ENCODE assay signal across 8 mouse cellular contexts in genomic region chr6:57581595-57581994, GRCm38 (mm10). TPM values are rescaled to one million over a fixed set of nuclear protein-coding genes. Genes with fewer than 3 reads are reported as not detected.
DNase-seq lines count a peak whose midpoint lies in the region; ATAC-seq and TF ChIP-seq lines count a peak whose summit lies in the region.

No protein-coding gene starts in this region.

- no peak for TF ChIP-seq CTCF in lung, adult 2 months (IDR thresholded peaks at IDR 0.05; ENCODE audit: insufficient read depth, low read length)

- peak overlapping the region; percentile 95 for H3K4me3 ChIP-seq in lung, adult 2 months (replicated peaks; ENCODE audit: extremely low read depth, low read depth, low read length)
- peak overlapping the region; percentile 56 for H3K4me3 ChIP-seq in embryonic facial prominence, embryonic 15.5 days (replicated peaks)
- peak overlapping the region; percentile 47 for H3K4me3 ChIP-seq in limb, embryonic 12.5 days (replicated peaks)
- peak overlapping the region; percentile 35 for H3K4me3 ChIP-seq in neural tube, embryonic 15.5 days (replicated peaks)

- no peak overlapping the region for H3K27ac ChIP-seq in embryonic facial prominence, embryonic 15.5 days (replicated peaks)
- no peak overlapping the region for H3K27ac ChIP-seq in limb, embryonic 12.5 days
- H3K27ac ChIP-seq in neural tube, embryonic 15.5 days (replicated peaks): no peak overlapping the region

- no peak overlapping the region for H3K9ac ChIP-seq in embryonic facial prominence, embryonic 15.5 days
- H3K9ac ChIP-seq in limb, embryonic 12.5 days (replicated peaks): no peak overlapping the region; the same call in 1 of the 2 replicates
- no peak overlapping the region for H3K9ac ChIP-seq in neural tube, embryonic 15.5 days (replicated peaks)

- no peaks in the 10 kb centered on the region for H3K27me3 ChIP-seq in embryonic facial prominence, embryonic 15.5 days
- H3K27me3 ChIP-seq in limb, embryonic 12.5 days: no peaks in the 10 kb centered on the region
- H3K27me3 ChIP-seq in neural tube, embryonic 15.5 days (replicated peaks): no peaks in the 10 kb centered on the region

- TF ChIP-seq POLR2A in lung, adult 2 months (IDR thresholded peaks at IDR 0.05; ENCODE audit: borderline replicate concordance, extremely low read depth, low read depth, low read length): no peak

- no peaks in the 10 kb centered on the region for H3K36me3 ChIP-seq in embryonic facial prominence, embryonic 15.5 days
- no peaks in the 10 kb centered on the region for H3K36me3 ChIP-seq in limb, embryonic 12.5 days
- H3K36me3 ChIP-seq in neural tube, embryonic 15.5 days: no peaks in the 10 kb centered on the region

- H3K4me2 ChIP-seq in embryonic facial prominence, embryonic 15.5 days (replicated peaks): peak overlapping the region; percentile 79
- peak overlapping the region; percentile 78 for H3K4me2 ChIP-seq in limb, embryonic 12.5 days
- peak overlapping the region; percentile 57 for H3K4me2 ChIP-seq in neural tube, embryonic 15.5 days

- H3K9me3 ChIP-seq in embryonic facial prominence, embryonic 15.5 days (replicated peaks): no peaks in the 10 kb centered on the region
- H3K9me3 ChIP-seq in limb, embryonic 12.5 days: no peaks in the 10 kb centered on the region
- H3K9me3 ChIP-seq in neural tube, embryonic 15.5 days (replicated peaks): no peaks in the 10 kb centered on the region

- H3K4me1 ChIP-seq in lung, adult 2 months (ENCODE audit: control insufficient read depth, insufficient read depth, low read length): peaks cover 2% of the 10 kb centered on the region
- H3K4me1 ChIP-seq in embryonic facial prominence, embryonic 15.5 days: no peaks in the 10 kb centered on the region
- peaks cover 5% of the 10 kb centered on the region; the same call in 1 of the 2 replicates for H3K4me1 ChIP-seq in limb, embryonic 12.5 days (replicated peaks)
- H3K4me1 ChIP-seq in neural tube, embryonic 15.5 days: no peaks in the 10 kb centered on the region

- 78% methylated on average over 12 of the region's 12 CpGs for WGBS in lung, adult 2 months
- 80% methylated on average over 12 of the region's 12 CpGs for WGBS in embryonic facial prominence, embryonic 15.5 days
- 78% methylated on average over 12 of the region's 12 CpGs for WGBS in limb, embryonic 12.5 days
- WGBS in neural tube, embryonic 15.5 days: 89% methylated on average over 12 of the region's 12 CpGs

- ATAC-seq in embryonic facial prominence, embryonic 15.5 days (ENCODE audit: insufficient number of reproducible peaks, low FRiP score, low TSS enrichment, low read depth): no peak
- no peak for ATAC-seq in limb, embryonic 12.5 days (ENCODE audit: insufficient number of reproducible peaks, insufficient read depth, low FRiP score, low TSS enrichment, low read depth)
- no peak for ATAC-seq in neural tube, embryonic 15.5 days (ENCODE audit: low FRiP score)

- no peak for DNase-seq in lung, adult 2 months
- no peak for DNase-seq in lung, postnatal 36 days
- DNase-seq in left cerebral cortex, adult 8-10 months (ENCODE audit: low spot score in 2 of 2): no peak
- DNase-seq in T-cell, adult 2 months (ENCODE audit: low spot score): no peak
- no peak for DNase-seq in c-Kit-positive CD71-positive TER-119-positive erythroid progenitor cells, embryonic 14.5 days (ENCODE audit: low spot score)

RNA-seq across cellular contexts. Expression of gene Herc6, which starts 0.8 kb away (rescaled TPM):
- 9.9 and 11.6 TPM in 2 replicates for polyA plus RNA-seq in lung, adult 2 months (2012; rRNA removed)
- polyA plus RNA-seq in embryonic facial prominence, embryonic 15.5 days (2015; fragmentation: Nextera tagmentation; extraction: Ambion mirVana): 2.3 and 2.5 TPM in 2 replicates
- polyA plus RNA-seq in limb, embryonic 12.5 days (2016; fragmentation: Nextera tagmentation; extraction: Ambion mirVana): 2.6 and 3.0 TPM in 2 replicates
- polyA plus RNA-seq in neural tube, embryonic 15.5 days (2015; fragmentation: Nextera tagmentation; extraction: Ambion mirVana): 1.5 and 3.7 TPM in 2 replicates
- 10 to 100 TPM; 12.5 to 17.2 (median 14.6) TPM for total RNA-seq in left cerebral cortex, adult 8-10 months (2022)

RNA-seq across cellular contexts. Expression of gene Ppm1k, which starts 46.3 kb away (rescaled TPM):
- polyA plus RNA-seq in lung, adult 2 months (2012; rRNA removed): 1.5 and 2.9 TPM in 2 replicates
- polyA plus RNA-seq in embryonic facial prominence, embryonic 15.5 days (2015; fragmentation: Nextera tagmentation; extraction: Ambion mirVana): 3.6 and 5.0 TPM in 2 replicates
- polyA plus RNA-seq in limb, embryonic 12.5 days (2016; fragmentation: Nextera tagmentation; extraction: Ambion mirVana): 5.2 and 6.3 TPM in 2 replicates
- polyA plus RNA-seq in neural tube, embryonic 15.5 days (2015; fragmentation: Nextera tagmentation; extraction: Ambion mirVana): 7.2 and 7.5 TPM in 2 replicates
- total RNA-seq in left cerebral cortex, adult 8-10 months (2022): 100 to 1,000 TPM in 1 of 4 experiments, 10 to 100 TPM in 3; 84.3 to 108 (median 91.8) TPM

Comparison
In these comparisons a context has a peak if more than half of its experiments do, and no peak if none do; other contexts are left out.
1. H3K4me3 ChIP-seq: peak in every context shown above with its lines; median percentile 95 in lung, adult 2 months; 56 in embryonic facial prominence, embryonic 15.5 days; 47 in limb, embryonic 12.5 days; 35 in neural tube, embryonic 15.5 days.